Mouse (Mus musculus) embryonic fibroblast, embryonic 13.5 days (primary cell): Measurements from ENCODE around the gene Hexb.

Source experiments
- CTCF ChIP-seq: IDR thresholded peaks from 2 replicates; pipeline ENCODE4 v1.5.1; 2011; ENCODE audit warnings: mild to moderate bottlenecking, control low read depth, low read length, moderate library complexity, borderline replicate concordance; ENCODE audit not compliant: insufficient read depth
- POLR2A ChIP-seq: IDR thresholded peaks from 2 replicates; pipeline ENCODE4 v1.6.1; 2011; ENCODE audit warnings: low read depth, mild to moderate bottlenecking, control low read depth, low read length, moderate library complexity

DNA sequence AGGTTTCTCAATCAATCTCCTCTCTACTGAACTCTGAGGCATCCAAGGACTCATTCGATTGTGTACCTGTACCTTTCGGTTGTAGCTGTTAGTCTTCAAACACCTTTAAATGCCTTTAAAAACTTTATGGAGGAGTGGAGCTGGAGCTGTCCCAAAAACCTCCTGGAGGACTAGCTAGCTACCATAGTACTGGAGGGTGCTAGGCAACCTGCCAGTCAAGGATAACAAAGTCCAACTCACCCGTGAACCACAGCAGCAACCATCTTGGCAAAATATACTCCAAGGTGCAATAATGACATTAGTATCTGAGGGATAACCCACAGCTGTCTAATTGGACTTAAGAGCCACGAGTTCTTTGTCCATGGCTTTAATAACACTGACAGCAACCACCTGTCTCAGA lies 3.7 kb upstream of the Hexb start:
- no peak for TF ChIP-seq CTCF
- no peak for TF ChIP-seq POLR2A
